Mouse (Mus musculus) c-Kit-negative CD71-positive TER-119-positive erythroid progenitor cells, embryonic 14.5 days (primary cell): Measurements from ENCODE around the gene Trio.

ENCODE experiments used
- DNase-seq: peaks from one replicate; pipeline ENCODE4 v3.0.0-alpha.2; 2013; ENCODE audit warnings: low read depth, low spot score

The Trio gene

DNA sequence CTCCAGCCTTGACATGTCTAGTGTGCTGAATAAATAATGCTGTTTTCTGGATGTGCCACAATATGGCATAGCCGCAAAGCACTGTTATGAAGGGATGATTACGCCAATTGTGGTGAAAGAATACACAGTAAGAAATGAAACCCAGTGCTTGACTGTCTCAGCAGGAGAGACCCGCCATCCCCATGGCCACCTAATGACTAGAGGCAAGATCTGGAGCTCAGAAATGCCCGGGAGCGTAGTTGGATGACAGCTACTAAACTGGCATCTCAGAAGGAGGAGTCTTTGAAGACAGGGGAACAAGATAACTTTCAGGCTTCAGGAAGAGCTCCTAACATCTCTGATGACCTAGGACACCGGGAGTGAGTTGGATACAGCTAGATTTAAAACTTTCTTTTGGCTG lies 12.0 kb upstream of the Trio start:
- no peak for DNase-seq

DNA sequence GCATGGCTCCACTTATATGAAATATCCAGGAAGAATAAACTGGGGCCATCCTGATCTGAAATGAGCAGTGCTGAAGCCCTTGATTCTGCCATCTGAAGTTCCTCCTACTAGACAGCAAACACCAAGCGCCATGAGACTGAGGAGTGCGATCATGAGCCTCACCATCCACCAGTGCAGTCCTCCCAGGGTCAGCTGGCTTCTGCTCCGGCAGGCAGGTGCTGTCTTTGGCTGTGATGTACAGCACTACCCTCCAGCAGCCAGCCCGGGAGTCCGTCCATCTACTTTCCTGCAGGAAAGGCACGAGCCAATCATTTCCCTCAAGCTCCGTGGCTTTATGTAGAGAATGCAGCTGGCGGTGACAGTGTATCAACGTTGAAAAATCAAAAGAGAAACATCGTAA lies 10.0 kb upstream of the Trio start:
- DNase-seq = no peak

DNA sequence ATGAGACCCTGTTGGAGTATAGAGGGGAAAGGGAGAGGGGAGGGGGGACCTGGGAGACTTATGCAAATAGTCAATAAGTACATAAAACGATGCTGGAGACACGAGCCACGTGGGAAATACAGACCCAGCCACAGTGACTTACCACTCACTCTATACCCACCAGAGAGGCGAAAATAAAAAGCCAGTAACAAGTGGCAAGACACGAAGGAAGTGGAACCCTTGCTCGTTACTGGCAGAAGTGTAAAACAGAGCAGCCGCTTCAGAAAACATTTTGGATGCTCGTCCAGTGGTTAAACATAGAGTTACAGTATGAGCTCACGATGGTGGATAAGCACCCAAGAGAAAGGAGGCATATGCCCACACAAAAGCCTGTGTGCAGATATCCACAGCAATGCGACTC lies 9.0 kb upstream of the Trio start:
- DNase-seq = no peak

DNA sequence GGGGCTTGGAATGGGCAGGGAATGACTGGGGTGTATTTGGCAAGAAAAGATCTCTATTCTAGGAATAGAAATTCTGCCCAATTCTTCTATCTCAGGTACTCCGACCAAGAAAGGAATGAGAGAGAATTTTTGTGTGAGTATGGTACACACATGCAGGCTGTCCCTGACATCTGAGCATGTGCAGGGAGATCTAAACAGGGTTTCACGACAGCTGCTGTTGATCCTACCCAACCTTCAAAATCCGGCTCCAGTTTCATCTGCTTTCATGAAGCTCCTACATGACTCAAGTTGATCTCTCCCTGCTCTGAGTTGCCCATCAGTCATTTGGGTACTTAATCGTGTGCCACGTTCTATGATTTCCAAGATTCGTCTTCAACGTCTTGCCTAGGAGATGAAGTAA lies 3.7 kb upstream of the Trio start:
- DNase-seq = no peak

DNA sequence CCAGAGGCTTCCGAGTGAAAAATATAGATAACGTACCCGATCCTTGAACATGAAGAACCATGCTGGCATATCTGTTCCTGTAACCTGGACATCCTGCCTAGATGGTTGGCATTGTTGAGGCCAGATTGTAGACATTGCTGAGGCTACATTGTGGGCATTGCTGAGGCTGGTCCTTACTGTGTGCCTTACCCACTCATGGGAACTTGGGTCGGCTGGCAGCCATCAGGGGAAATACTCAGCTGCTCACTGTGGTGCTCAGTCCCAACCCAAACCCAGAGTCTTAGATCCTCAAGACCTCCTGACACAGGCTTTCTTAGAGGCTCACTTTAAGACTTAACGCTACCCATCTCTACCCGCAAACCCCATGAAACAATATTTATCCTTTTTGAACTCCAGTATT lies 2.9 kb upstream of the Trio start:
- no peak for DNase-seq

DNA sequence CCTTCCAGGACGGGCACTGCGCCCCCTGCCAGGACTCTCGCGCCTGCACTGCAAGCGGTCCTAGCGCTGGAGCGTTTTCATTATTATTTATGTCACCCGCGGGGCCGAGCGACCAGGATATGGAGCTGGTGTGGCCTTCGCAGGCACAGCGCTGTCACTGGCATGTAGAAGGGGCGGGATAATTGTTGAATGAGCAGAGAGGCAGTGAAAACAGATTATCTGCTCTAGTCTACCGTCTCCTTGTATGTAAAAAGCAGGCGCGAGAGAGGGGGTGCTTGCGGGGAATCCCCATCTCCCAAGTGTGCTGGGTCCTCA lies 476 bp upstream of the Trio start:
- DNase-seq = no peak

DNA sequence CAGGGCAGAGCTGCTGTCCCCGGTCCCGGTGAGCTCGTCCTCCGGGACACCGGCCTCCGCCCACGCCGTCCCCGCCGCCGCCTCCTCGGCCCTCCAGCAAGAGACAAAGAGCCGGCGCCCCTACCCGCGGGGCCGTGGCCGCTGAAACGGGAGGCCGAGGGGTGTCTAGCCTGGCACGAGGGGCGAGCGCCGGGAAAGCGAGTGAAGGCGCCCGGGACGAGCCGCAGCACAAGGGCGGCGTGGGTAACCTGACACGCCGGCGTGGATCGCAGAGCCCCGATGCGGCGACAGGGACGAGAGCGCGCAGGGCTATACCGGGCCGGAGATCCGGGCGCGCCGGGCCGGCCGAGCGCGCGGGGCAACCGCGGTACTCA lies 696 bp downstream of the Trio start:
- DNase-seq = no peak

DNA sequence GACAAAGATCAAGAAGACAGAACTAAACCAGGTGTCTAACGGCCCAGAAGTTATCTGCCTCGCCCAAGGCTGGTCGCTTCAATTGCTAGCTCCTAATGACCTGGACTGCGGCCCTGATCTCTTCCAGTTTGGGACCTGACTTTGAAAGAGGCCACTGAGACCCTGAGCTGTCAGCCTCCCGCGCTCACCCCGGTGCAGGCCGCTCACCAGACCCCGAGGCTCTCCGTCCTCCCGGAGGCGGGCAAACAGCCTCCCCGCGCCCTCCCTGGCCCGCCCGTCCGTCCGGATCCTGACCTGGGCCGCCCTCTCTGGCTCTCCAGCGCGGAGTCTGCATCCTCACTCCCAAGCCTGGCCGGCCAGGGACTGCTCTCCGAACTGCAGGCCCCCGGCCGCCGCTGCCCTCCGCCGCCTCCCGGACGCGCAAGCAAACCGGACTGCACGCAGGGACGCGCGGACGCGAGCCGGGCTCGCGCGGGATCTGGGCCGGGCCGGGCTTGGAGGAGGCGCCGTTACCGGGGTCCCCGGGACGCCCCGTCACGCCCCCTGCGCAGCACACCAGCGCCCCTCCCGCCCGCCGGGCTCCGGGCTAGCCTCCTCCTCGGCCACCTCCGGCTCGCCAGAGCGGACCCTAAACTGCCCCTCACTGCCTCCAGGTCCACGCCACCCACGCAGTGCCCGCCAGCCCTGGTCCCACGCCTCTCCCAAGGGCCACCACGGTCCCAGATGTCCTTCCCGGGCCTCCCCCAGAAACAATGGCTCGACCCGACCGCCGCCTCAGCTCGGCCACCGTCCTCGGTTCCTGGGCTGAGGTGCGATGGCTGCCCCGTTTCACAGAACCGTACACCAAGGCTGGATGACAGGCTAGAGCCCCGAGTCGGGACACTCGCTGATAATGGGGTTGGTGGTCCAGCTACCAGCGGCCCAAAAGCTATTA lies 1.4 kb downstream of the Trio start:
- DNase-seq = no peak

DNA sequence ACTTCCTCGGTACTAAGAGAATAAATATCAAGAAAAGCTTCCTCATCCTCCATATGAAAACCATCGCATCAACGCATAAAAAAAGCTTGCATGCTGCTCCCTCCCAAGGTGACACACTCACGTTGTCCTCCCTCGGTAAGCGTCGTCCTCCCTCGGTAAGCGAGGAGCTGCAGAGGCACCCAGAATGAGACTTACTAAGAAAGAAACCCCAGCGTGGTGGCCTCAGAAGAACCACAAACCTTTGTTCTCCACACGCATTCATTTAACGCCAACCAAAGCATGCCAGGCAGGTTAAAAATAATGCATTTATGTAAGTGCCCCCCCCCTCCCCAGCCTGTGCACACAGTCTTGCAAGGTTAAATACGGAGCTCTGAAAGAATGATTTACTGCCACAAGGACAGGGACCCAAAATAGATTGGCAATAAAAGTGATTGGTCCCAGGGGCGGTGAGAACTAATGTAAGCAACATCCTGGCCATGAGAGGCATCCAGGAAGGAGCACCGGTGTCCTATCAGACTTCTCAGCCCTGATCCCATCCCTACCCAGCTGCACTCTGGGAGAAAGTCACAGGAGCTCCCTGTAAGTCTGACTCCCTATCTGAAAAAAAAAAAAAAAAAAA lies 3.9 kb downstream of the Trio start:
- no peak for DNase-seq

DNA sequence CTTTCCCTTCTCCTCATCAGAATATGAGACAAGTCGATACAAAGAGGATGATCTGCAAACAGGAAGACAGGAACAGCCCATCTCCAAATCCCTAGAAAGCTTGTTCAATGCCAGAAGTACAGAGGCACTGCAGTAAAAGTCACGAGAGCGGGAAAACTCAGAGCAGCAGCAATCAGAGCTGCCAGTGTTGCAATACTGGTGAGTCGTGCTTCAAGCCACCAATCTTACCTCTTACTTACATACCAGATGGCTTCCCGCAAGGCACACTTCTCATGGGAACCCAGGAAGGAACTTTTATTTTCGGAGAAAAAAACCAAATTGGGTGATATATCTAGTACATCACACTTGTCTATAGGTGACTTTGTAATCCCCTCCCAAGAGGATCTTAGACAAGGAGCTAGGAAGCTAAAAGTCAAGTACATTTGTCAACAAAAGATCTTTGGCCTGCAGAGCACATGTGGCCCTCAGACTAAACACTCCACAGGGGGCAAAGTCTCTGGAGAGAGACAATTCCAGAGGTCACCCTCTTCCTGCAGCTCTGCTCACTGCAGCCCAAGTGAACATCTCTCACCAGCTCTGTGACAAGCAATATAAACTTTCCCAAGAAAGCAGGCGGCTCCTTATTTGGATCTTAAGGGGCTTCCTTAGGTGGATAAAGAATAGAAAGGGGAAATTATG lies 6.1 kb downstream of the Trio start:
- no peak for DNase-seq

DNA sequence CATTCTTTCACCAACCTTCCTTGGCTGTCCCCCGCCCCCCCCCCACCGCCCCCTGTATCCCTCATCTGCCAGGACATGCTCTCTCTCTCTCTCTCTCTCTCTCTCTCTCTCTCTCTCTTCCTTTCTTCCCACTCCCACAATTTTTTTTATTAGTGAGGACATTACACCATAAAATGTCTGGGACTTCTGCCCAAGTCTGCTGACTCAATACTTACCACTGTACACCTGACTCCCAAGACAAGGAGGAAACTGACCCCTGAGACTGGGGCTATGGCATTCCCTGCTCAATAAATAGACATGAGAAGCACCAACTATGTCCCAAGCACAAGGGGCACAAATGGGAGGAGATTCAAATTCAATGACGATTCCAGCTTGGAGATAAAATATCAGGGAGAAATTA lies 18.1 kb downstream of the Trio start:
- DNase-seq = no peak

DNA sequence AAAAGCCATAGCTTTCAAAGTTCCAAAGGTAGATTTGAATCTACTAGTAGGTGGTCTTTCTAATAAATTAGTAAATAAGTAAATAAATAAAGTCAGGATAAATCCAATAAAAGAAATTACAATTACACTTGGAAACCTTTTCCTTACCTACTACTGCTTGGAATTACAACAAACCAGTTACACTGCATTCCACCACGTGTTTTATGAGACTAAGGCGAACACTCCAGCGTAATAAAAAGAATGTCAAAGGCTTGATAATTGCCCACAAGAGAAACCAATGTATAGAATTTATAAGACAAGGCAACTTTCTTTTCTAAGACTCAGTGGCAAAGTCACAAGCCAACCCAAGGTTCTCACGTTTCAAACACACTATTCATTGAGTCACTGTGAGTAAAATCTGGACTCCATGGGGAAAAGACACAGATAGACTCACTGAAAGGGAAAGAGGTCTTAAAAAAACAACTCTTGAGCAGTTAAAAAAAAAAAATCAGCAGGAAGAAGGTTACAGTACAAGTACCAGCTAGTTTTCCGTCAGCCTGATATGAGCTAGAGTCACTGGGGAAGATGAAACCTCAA lies 21.4 kb downstream of the Trio start:
- no peak for DNase-seq

DNA sequence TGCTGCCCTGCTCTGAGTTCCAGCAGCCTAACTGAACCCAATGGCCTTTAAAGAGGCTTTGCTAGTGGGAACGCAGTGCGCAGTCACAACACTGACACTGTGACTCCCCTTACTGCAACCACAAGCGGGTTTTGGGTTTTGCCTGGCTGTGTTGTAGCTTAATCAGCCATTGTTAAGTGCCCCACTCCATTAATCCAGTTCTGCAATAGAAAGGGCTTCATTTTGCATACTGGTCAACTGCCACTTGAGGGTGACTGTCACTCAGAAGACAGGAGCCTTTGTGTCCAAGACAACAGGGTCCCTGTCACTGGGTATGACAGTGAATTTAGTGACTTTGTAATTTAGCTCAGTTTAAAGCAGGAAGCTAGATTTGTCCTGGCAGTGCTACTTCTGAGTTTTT lies 23.1 kb downstream of the Trio start:
- DNase-seq = no peak

DNA sequence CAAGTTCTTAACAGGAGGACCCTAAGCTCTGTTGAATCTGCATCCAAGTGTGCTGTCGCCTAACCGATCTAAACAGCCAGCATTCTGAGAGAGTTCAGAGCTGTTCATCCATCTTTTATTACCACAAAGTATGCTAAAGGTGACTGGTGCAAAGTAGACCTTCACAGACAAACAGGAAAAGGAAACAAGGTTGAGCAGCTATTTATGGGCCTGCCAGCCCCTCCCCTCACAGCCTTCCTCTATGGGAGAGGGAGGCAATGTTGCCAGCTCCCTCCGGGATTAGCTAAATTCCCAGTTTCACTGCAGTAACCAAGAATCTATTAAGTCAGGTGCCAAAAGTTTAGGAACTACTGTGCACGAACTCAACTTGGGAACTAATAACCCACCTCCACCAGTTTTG lies 24.3 kb downstream of the Trio start:
- DNase-seq = no peak

DNA sequence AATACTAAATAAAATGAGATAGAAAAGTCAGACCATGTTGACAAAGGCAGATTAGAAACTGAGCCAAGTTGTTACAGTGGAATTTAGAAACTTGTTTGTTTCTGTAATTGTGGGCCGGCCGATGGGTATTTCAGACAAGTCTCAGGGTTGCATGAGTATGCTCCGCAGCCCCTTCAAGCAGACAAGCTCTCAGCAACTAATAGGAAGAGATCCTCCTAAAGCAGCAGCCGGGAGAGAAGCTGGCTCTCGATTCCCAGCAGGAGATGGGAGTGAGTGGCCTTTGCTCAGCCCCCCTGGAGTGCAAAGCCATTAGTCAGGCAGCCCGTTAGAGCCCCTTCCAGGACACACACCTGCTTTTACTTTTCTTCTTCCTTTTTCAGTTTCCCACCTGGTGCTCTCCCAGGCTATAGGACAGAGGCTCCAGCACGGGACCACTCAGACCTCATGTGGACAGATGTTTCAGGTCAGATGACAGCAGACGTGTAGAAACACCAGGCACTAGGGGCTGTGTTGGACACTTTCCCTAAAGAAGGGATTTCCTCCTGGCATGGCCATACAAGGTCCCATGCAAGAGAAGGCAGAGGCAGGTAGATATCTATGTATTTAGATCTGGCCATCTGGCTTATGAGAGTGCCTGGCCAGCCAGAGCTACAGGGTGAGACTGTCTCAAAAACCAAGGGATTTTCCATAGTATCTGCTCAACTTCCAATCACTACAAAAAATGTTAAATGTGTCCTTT lies 26.9 kb downstream of the Trio start:
- DNase-seq = no peak

DNA sequence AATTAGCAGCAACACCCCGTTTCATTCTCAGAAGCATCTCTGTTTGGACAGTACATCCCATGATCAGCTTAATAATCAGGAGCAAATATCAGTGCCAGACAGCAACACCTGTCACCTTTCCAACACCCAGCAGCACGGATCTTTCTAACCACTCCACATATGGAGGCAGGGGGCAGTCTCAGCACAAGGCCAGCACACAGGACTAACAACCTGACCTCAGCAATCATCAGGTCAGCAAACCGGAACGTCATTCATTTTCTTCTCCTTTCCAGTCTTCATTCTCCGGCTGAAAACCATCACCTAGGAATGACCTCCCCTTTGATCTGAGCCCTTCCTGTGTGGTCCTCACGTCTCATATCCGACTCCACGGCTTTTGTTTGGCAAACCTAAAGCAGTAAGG lies 27.7 kb downstream of the Trio start:
- no peak for DNase-seq

DNA sequence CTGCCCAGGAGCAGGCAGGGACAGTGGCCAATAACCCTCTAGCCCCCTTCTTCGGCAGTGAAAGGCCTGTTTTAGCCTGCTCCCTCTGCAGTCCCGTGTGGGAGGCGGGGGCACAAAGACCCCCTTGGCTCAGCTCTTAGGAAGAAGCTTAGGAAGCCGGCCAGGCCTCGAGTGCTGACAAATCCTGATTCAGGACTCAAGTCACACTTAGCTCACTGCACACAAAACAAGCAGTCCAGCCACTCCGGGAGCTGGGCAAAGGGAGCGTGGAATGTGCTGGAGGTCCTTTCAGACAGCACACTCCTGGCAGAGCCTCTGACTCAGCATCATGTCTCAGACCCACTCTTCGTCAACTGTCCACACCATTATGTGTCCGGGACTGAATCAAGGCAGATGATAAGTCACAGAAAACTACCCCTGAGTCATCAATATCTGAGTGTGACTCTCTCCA lies 28.2 kb downstream of the Trio start:
- no peak for DNase-seq

DNA sequence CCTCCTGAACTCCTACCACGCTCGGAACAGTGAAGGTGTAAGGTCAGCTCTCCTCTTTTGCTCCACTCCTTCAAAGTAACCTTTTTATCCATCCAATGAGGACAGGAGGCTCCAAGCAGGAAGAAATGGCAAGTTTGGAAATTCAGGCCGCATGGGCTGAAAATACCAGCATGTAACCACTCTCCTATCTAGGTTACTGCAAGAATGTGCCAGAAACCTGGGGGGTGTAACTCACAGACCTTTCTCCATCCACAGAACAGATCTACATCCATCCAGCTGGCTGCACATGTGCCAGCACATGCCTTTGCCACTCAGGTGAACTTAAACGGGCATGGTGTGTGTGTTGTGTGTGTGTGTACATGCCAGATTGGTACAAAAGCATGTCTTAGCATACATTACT lies 28.9 kb downstream of the Trio start:
- no peak for DNase-seq

DNA sequence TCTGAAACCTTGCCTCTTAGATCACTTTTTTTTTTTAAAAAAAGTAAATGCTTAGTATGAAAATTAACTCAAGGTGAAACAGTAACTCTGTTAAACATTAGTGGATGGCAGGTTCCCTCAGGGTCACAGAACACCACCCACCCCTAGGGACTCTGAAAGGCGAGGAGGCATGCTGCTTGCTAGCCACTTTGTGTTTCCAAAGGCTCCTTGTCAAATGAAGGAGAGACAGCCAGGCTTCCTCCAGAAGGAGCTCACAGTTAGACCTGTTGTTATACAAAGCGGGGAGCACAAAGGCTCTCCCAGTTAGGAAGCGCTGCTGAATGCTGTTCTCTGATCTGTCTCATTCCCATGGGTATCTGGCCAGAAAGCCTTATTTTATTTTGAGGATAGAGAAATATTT lies 30.2 kb downstream of the Trio start:
- DNase-seq = no peak

DNA sequence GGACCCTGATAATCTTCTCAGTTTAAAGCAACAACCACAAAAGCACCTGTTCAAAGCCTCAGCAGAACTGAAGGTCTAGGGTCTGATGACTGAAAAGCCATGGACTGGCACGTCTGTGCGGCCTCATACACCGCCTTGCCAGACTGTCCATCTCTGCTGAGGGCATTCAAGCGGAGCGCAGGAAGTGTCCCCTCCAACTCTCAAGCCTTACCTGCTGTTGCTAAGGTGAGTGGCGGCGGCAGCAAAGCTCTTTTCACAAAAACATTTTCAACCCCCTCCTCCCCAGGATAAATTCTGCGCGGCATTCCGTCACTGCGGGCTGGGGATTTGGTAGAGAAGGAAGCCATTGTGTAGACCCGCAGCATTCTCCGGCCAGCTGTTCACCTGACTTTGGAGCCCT lies 30.8 kb downstream of the Trio start:
- DNase-seq = no peak

DNA sequence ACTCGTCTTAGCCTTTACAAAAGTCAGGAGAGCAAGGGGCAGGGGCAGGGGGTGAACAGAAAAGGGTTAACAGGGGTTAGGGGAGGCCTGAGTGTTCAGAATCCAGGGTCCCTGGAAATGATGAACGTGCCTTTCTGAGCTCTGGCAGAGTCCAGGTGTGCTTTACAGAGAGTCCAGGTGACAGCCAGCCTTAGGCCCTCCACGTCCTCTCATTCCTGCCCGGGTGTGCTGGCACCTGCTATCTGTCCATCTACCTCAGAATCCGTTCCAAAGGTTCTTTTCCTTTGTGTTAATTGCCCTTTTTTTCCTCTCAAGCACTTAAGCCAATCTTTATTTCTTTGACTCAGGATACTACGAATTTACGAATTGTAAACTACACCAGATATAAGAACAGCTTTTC lies 32.1 kb downstream of the Trio start:
- DNase-seq = no peak

DNA sequence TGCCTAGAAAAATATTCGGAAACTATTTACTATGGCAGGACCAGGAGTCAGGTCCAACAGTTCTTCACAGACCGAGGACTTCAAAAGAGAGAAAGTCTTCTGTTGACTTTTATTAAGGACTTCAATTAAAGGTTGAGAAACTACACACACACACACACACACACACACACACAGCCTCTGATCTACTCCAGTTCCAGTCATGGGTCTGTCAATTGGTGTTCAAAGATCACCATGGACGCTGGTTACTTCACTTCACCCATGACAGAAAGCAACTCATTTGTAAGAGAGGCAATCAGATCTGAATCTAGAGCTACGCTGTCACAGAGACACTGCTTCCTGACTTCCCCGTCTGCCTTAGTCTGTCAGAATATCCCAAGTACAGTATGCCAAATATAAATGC lies 33.1 kb downstream of the Trio start:
- no peak for DNase-seq
